Comparison of ENCODE assay signal across 18 mouse cellular contexts in genomic region chr7:16150191-16151145, GRCm38 (mm10). TPM values are rescaled to one million over a fixed set of nuclear protein-coding genes. Genes with fewer than 3 reads are reported as not detected.
"Had no signal": no experiment of that assay in that cellular context is flagged by ENCODE, and none has a peak within 500 bp of the region (broad histone marks: within the 10 kb centered on the region; RNA-seq: fewer than 3 reads in every experiment).

No protein-coding gene starts in this region.

- H3K4me3 ChIP-seq: lung, embryonic 15.5 days; megakaryocyte, embryonic 14.5 days; midbrain, embryonic 13.5 days; midbrain, embryonic 15.5 days; neural tube, embryonic 12.5 days had no signal

- DNase-seq: lung, adult 2 months; lung, postnatal 14 days; lung, postnatal 36 days; right cerebral cortex, postnatal 14 days; right cerebral cortex, postnatal 4 days; spleen, adult 18-20 months; thymus, adult 18-20 months; thymus, postnatal 14 days; thymus, postnatal 36 days had no signal

- H3K27ac ChIP-seq: lung, embryonic 15.5 days; macrophage; midbrain, embryonic 13.5 days; midbrain, embryonic 15.5 days; neural tube, embryonic 12.5 days had no signal

RNA-seq across cellular contexts. Expression of gene Slc8a2, which starts 20.8 kb away (rescaled TPM):
- total RNA-seq: megakaryocyte progenitor cell, adult 5-6 weeks; monocyte, adult 5-6 weeks; neutrophil, adult 5-6 weeks had no signal

RNA-seq across cellular contexts. Expression of gene Meis3, which starts 24.4 kb away (rescaled TPM):
- total RNA-seq: megakaryocyte progenitor cell, adult 5-6 weeks had no signal
